Mouse (Mus musculus) spleen, adult 18-20 months (tissue): ENCODE measurements around the gene Cc2d1a.

Source experiments
- DNase-seq, 2 experiments: peaks; one replicate each; pipeline ENCODE4 v3.0.0; 2022; ENCODE audit warnings: mixed read lengths in 2 of 2

Cc2d1a gene

DNA sequence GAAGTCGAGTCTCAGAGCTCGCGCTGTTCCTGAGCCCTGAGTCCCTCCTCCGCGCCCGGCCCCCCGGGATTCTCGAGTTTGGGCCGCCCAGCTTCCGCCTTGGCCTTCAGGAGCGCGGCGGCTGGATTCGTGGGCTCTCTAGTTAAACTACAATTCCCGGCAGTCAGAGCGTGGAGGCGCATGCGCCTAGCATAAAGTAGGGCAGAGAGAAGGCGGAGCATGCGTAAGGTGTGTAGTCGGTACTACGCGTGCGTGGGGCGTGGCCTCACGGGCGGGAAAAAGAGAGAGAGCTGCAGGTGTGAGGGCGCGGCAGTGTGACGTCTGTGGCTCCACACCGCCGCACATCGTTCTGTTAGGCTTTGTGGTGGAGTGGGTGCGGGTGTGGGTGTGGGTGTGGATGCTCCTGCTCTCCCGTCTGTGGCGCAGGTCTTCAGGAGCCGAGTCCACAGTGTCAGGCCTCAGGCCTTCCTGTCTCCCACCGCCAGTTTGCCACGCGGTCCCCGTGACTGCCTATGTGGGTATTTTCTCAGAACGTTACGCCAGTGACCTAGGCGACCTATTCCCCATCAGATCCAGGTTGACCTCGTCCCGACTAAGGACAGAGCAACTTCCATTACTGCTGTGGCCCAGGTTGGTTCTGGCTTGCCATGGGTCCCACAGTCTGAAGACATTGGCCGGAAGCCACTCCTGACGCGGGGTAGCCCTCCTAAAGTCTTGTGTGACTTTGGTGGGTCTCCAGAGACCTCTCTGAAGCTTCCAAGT is at the start of gene Cc2d1a, which contains the start of gene 4930432K21Rik:
Gene Cc2d1a (minus strand): TSS at position 168 of the 762 bp plus-strand sequence.
Gene 4930432K21Rik (plus strand): TSS at position 257 of the 762 bp plus-strand sequence.
- peak; percentile 92 to 93 for DNase-seq

DNA sequence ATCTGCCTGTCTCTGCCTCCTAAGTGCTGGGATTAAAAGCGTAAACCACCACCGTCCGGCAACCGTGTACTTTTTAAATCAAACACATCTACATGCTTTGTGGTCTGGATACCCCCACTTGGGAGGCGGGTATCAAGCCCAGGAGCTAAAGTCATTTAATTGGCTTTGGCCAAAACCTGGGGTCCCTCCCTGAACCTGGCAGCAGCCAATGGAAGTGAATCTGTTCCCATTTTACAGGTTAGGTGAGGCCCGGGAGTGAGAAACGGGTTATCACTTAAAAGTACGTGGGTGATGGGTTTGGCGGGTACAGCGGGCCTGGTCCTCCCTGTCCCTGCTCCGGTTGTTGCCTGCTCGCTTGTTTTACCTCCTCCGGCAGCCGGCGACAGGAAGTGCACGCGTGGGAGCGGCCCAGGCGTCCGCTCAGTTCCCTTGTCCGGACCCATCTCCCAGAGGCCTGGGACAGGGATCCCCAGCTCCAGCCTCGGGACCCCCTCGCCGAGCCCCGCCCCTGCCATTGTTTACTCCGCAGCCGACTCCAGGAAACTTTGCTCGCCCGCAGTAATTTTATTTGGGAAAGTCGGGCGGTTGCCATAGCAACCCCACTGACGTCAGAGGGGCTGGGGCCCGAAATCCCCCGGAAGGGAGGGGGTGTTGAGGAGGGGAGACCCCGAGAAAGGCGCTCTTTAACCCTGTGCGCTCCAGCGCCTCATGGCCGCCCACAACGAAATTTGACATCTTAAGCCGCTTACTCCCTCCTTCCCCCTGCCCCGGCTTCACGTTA is 49.6 kb upstream of the Cc2d1a start:
- DNase-seq: peak; percentile 61 to 65

DNA sequence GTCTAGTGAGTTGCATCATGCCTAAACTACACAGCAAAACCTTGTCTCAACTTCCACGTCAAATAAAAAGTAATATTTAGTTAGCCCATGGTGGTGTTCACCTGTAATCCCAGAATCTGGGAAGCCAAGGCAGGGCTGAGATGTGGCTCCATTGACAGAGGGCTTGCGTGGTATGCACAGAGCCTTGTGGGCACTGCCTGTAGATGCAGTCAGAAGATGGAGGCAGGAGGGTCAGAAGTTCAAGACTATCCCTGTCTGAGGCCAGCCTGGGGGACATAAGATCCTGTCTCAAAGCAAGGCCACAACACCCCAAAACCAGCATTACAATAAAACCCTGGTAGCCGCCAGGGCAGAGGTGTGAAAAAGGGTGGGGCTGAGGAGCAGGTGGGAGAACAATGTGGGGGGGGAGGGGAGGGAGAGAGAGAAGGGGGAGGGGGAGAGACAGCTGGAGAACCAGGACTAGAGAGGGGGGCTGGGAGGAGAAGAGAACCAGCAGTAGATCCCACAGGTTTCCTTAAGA is 46.5 kb upstream of the Cc2d1a start:
- DNase-seq: no peak

DNA sequence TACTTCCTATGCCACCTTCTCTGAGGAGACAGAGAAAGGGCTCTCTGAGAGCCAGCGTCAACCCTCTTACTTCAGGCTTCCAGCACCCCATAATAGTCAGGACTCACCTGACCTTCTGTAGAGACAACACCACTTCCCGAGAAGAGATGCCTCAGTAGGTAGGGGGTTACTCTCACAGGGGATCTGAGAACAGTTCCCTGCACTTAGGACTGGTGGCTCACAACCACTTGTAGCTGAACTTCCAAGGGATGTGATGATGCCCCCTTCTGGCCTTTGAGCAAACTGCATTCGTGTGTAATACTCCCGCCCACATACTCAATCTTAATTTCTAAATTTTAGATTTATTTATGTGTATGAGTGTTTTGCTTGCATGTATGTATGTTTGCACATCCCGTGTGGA is 45.8 kb upstream of the Cc2d1a start:
- no peak for DNase-seq

DNA sequence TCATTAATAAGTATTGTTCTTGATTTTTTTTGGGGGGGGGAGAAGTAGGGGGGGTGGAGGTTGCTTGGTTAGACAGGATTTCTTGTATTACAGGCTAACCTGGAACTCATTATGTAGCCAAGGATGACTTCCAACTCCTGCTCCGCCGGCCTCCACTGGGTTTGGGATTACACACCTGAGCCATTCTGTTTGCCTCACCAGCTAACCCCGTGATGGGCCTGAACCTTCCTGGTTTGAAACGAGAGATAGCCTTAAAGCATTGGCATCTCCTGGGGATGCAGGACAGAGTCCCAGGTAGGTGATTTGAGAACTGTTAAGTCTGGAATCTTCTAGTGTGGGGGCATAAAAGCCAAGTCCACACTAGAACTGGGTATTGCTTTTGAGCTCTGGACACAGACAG is 45.4 kb upstream of the Cc2d1a start:
- DNase-seq: no peak

DNA sequence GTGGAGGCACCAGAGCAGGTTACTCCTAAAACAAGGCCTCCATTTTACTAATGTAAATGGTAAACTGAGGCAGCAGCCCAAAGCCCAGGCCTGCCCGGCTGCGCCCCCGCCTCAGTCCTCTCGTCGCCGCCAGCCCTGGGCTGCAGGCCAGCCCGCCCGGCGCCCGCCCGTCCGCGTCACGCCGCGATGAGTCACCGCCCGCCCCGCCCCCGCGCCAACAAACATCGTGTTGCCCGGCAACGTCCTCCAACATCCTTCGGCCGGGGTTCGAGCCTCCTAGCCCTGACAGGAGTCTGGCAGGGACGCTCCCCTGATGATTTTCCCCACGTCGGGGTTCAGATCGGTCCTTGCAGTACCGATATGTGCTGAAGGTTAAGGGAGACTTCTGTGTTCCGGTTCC is 44.8 kb upstream of the Cc2d1a start:
- peak; percentile 46 to 69 for DNase-seq

DNA sequence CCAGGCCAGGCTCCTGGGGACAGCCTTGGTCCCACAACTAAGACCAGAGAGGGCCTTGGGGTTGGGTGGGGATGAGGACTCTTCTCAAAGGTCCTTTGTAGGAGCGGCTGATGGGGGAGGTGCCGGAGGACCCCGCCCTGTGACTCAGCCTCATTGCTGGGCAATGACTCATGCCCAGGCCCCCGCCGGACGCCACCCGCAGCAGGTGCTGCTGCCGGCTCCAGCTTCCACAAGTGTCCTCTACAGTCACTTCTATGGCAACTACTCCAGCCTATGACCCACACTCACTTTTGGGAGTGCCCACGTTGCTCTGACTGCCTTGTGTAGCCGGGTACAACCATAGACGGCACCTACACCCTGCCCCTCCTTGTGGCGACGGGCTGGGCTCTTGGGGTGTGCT is 44.3 kb upstream of the Cc2d1a start:
- DNase-seq: no peak

DNA sequence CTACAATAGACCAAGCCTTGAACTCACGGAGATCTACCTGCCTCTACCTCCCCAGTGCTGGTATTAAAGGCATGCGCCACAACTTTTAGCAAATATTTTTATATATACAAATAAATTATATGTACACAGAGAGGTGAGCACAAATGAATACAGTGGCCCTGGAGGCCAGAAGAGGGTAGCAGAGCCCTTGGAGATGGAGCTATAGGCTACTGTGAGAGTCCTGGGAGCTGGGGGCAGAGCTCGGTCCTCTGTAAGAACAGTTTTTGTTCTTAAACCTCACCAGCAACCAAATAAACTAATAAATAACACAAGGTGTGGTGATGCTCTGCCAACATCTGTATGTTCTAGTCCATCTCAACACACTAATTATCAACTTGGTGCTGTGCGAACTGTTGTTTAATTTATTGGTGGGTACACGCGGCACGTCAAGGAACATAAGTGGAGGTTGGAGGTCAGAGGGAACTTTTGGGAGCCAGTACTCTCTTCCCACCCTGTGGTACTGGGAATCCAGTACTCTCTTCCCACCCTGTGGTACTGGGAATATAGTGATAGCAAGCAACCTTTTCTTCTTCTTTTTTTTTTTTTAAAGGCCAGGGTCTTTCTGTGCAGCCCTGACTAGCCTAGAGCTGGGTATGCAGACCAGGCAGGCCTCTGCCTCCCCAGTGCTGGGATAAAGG is 42.6 kb upstream of the Cc2d1a start:
- no peak for DNase-seq

DNA sequence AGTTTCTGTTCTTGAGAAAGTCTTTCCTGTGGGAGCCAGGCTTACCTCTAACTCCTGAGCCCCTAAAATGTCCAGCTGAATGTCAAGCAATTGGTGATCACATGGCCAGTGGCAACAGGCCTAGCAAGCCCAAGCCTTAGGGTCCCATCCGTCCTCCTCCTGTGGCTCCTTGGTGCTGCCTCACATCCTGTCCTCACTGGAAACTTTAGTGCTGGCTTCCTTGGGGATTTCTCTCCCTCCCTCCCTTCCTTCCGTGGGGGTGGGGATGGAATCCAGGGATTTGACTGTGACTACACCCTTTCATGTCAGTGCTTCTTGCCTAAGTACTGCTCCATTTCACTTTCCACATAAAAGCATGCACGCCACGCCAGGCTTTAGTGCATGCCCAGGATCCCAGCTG is 41.9 kb upstream of the Cc2d1a start:
- DNase-seq: no peak

DNA sequence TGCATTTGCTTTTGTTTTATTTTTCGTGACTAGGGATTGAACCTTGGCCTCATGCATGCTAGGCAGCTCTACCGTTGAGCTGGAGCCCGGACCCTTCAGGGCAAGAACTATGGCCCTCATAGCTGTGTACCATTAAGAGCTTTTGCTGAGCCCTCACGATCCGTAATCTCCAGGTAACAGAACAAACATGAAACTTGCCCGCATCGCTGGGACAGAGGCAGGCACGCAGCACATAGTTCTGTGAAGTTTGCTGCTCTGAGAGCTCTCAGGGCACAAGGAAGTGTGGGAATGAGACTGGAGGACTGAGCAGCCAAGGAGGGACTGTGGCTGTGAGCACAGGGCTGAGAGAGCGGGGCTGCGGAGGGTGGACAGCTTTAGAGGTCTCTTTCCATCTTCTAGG is 40.9 kb upstream of the Cc2d1a start:
- DNase-seq: no peak

DNA sequence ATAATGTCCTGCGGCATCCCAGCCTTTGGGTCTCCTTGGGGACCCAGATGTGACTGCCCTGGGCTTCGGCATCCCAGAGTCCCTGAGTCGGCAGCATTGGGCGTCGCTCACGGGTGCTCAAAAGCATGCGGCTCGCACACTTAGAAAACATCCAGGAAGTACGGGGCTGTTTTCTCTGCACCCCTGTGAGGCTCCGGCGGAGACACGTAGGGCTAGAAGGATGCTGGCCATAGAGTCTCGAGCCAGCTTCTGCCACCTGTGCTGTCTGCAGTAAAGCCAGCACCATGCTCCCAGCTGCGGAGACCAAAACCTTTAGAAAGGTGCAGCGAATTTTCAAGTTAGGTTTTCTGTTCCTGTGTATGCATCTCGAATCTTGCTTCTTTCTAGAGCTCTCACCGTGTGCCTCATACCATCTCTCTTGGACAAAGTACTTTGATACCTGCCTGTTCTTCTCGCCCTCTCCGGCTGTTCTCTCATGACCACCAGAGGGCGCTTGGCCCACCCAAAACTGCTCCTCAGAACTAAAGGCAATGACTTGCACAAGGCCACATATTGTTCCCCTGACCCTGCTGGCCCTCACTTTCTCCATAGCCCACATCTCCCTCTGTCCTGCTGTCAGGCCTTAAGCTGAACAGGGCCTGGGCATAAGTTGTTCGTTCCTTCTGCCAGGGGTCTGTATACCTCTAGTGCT is 39.5 kb upstream of the Cc2d1a start:
- peak; percentile 64 to 78 for DNase-seq

DNA sequence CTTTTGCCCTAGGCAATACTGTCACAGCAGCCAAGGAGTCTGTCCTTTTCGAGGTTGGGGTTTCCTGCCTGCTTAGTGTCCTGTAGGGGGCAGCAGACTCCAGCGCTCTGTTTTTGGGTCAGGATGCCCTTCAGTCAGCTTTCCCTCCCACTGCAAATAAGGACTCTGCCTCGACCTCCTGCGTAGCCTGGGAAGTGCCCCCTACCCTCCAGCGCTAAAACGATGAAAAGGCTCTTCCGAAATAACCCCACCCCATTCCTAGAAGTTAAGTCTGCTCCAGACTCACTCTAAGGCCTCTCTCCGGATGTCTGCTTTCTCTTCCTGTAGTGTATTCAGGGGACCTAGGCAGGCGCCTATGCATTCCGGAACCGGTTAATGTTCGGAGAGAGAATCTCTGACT is 38.8 kb upstream of the Cc2d1a start:
- peak; percentile 56 to 68 for DNase-seq

DNA sequence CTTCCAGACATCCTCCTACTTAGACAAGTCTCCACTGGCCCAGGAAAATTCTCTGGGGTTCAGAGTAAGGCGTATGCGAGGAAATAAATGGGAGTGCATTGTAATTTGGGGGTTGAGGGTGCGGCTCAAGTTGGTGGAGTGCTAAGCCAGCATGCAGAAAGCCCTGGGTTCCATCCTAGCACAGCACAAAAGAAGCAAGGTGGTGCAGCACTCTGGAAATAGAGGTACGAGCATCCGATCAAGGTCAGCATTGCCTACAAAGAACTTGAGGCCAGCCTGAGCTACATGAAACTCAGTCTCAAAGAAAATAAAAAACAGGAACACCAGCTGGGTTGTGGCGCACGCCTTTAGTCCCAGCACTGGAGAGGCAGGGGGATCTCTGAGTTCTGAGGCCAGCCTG is 37.4 kb upstream of the Cc2d1a start, which contains the start of gene Nanos3:
Gene Nanos3 (minus strand): TSS at position 101 of the 400 bp plus-strand sequence.
- no peak for DNase-seq

DNA sequence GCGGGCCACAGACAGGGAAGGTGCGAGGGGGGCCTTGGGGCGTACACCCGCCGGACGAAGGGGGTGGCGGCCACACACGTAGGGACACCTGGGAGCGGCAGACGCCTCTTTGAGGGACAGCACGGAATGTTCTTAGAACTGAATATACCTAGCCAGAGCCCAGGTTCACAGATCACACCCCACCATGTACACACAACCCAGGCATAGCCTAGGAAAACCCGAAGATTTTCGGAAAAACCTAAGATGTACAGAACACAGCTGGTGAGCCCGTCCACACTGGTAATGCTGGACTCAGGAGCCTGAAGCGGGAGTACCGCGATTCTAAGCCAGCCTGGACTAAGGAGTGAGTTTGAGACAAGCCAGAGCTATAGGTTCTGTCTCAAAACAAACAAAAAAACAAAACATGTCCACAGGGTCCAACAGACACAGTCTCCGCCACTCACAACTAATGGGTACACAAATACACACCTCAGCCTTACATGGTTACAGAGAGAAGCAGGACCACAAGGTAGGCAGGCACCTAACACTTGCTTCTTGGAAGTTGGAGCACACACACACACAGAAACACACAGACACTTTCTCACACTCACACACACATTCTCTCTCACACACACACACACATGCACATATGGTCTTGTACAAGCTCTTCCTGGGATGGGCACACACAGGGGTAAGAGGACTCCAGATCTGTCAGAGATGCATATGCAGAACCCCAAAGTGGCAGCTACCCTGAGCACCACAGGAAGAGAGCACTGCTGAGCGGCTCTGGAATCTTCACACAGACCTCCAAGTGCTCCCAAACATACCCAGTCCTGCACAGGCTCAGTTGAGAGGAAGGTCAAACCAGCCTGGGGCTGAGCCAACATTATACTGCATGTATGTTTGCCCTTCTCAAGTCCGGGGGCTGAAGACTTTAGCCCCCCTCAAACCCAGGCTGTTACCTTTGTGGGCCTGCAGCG is 36.6 kb upstream of the Cc2d1a start:
- DNase-seq: no peak

DNA sequence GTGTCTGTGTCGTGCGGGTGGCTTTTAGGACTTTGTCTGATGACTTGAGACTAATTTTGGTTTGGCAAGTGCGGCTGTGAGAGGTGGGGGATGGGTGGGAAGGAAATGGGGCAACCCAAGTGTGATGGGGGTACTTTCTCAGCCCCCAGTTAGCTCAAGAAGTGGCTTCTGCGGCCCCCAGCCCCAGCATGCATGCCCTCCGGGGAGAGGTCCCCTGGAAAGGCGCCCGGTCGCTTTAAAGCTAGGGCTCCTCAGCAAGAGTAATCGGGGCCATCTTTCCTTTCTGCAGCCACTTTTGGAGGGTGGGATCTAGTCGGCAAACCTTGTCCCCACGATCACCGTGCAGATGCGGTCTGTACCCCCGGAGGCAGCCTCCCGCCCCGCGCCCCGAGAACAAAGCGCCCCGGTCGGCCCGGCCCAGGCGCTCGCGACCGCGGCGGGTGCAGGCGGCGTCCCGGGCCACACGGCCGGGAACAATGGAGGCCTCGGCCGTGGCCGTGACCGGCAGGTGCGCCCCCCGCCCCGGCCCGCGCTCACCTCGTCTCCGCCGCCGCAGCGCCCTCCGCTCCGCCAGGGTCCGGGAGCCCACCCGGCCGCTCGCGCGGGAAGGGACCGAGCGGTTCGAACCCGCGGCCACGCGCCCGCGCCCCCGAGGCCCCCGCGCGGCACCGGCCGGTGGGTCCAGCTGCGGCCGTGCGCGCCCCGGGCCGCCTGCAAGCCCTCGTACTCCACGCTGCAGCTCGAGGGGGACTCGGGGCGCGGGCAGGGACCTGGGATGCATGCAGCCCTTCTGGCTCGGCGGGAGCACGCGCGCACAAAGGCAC is 35.7 kb upstream of the Cc2d1a start:
- DNase-seq: peak in 1 of 2 experiments; percentile 13

DNA sequence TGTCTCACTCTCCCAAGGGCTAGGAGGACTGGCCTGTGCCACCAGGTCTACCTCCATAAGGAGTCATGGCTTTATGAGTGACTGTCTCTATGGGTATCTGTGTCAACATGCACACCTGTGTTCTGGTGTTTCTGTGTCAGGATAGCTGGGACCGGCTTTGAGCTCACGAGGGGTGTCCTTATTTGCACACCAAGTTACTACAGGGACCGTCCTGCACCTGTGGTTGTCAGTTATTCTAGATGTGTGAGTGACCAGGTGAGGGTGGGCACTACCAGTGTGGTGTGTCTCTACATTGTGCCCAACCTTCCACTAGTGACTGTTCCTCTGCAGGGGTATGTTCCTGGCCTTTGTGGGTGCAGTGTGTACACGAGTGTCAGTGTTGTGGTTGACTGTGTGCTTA is 35.1 kb upstream of the Cc2d1a start:
- no peak for DNase-seq

DNA sequence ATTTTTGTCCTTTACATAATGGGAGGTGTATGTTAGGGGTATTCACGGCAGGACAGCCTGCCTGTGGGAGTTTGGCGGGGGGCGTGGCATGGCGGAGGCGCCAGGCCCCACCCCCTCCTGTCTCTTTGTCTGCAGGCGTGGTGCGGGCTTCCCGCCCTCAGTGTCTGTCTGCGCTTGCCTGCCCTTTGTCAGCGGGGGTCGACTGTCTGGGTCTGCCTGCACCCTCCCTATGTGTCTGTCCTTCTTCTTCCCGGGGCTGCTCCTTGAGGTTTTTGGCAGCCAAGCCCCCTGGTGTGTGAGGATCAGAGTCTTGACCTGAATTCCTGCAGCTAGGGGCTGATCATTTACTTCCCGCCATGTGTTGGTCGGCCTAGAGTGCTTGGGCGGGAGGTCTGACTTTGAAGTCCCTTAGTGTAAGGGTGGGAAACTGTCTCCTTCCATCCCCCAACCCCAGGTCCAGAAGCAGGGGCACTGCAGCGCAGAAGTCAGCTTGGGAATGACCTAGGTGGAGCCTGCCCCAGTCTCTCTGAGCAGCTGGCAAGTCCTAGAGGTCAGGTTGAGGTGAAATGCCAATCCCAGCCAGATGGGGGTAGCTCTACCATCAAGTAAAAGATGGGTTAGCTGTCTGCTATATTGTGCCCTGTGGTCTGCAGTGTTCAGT is 32.9 kb upstream of the Cc2d1a start:
- DNase-seq: no peak

DNA sequence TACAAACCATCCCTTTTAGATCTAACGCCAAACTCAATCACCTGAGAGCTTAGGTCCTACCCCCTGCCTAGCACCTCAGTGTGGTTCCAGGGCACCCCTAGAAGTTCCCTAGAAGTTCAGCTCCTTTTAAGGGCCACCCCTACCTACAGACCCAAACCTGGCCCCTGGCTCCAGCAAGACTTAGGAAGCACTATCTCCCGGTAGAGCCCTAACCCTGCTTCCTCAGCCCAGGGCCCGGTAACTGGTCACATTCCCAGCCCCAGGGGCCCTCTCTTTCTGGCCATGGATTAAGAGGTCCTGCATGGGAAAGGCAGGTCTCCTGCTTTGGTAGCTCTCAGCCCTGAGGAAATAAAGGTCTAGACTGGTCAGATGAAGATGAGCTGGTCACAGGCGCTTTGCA is 32.2 kb upstream of the Cc2d1a start:
- no peak for DNase-seq

DNA sequence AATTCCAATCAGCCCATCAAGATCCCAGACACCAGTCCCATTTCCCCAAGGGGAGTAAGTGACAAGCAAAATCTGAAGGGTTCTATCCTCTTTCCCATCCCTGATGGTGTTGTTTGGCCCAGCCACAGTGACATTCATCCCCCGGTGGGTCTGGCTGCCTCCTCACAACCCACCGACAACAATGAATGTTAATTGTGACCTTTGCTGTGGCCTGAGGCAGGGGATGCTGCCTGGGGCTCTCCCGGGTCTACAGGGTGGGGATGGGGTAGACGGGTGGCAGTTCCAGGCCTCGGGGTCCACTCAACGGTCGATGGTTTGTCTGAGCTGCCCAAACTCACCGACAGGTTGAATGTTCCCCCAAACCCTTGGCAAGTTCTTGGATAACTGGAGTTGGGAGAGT is 30.9 kb upstream of the Cc2d1a start:
- no peak for DNase-seq

DNA sequence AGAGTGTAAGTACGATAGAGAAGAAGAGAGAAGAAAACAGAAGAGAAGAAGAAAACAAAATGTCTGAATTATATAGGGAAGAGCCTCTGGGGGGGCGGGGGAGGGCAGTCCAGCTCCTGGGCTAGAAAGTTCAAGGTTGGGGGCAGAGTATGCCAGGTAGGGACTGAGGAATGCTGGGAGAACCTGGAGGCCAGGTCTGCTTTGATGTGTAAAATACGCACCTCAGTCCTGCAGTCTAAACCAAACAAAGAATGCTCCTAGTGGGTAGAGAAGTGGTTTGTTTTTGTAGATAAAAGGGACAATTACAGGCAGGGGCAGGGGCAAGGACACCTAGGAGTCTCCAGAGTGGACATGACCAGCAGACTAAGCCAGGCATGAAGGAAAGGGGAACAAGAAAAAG is 29.7 kb upstream of the Cc2d1a start:
- no peak for DNase-seq
